Mouse (Mus musculus) midbrain, embryonic 16.5 days (tissue): ENCODE measurements around the gene M1ap. TPM values are rescaled to one million over a fixed set of nuclear protein-coding genes. Genes with fewer than 3 reads are reported as not detected.

Source experiments
- ATAC-seq: fragments of 200-750 bp; cut with Nextera tagmentation; 2 replicates; pipeline ENCODE4 v1.8.0; 2017; ENCODE audit warnings: moderate TSS enrichment
- H3K27ac ChIP-seq: fragments of 300-500 bp; sonication (generic); 2 replicates; pipeline ENCODE4 v1.5.1; 2014; ENCODE audit warnings: mild to moderate bottlenecking, low read length, mixed read lengths
- H3K27me3 ChIP-seq: fragments of 300-500 bp; sonication (generic); 2 replicates; pipeline ENCODE4 v1.6.1; 2014; ENCODE audit warnings: low read depth, low read length, mixed read lengths; ENCODE audit not compliant: control insufficient read depth, insufficient read depth
- H3K36me3 ChIP-seq: fragments of 300-500 bp; sonication (generic); 2 replicates; pipeline ENCODE4 v1.6.1; 2014; ENCODE audit warnings: mild to moderate bottlenecking, low read length, moderate library complexity, mixed read lengths; ENCODE audit not compliant: control insufficient read depth, insufficient read depth
- H3K4me1 ChIP-seq: fragments of 300-500 bp; sonication (generic); 2 replicates; pipeline ENCODE4 v1.6.1; 2014; ENCODE audit warnings: mild to moderate bottlenecking, low read length, mixed read lengths; ENCODE audit not compliant: control insufficient read depth, insufficient read depth
- H3K4me2 ChIP-seq: fragments of 300-500 bp; sonication (generic); 2 replicates; pipeline ENCODE4 v1.6.1; 2014; ENCODE audit warnings: mild to moderate bottlenecking, low read length, mixed read lengths
- H3K4me3 ChIP-seq: fragments of 300-500 bp; sonication (generic); 2 replicates; pipeline ENCODE4 v1.5.1; 2014; ENCODE audit warnings: low read depth, mild to moderate bottlenecking, low read length, moderate library complexity, mixed read lengths
- H3K9ac ChIP-seq: fragments of 300-500 bp; sonication (generic); 2 replicates; pipeline ENCODE4 v1.6.1; 2014; ENCODE audit warnings: low read depth, low read length, mixed read lengths
- H3K9me3 ChIP-seq: fragments of 300-500 bp; sonication (generic); replicated peaks from 2 replicates; pipeline ENCODE4 v1.6.1; 2014; ENCODE audit warnings: mild to moderate bottlenecking, low read length, mixed read lengths; ENCODE audit not compliant: control insufficient read depth, poor library complexity, severe bottlenecking
- WGBS: fragments of 180-500 bp; shearing (Covaris S2); extraction: QIAGEN DNeasy Blood & Tissue Kit; methylation state at CpG from one replicate; pipeline ENCODE4 v1.1.7; 2014; 5-methylcytosine and 5-hydroxymethylcytosine counted together
- polyA plus RNA-seq: library from polyadenylated mRNA; unstranded; fragments of >200 nt; fragmentation: Nextera tagmentation; extraction: Ambion mirVana; gene quantifications from 2 replicates; pipeline ENCODE4 v1.2.1, GENCODE M21; 2015

The M1ap gene
- polyA plus RNA-seq: not detected in 2 replicates

GRCm38 (mm10) chr6:82946651-82947050 lies at the start of gene M1ap:
M1ap (plus strand) TSS chr6:82946902.
- no peak within 1 kb of the TSS for H3K4me3 ChIP-seq

GRCm38 (mm10) chr6:82897311-82897710 lies 49.4 kb upstream of the M1ap start:
- Histone ChIP-seq H3K4me3 (no peak overlapping the region), H3K4me1 (no peaks in the 10 kb centered on the region), H3K27me3 (no peaks in the 10 kb centered on the region), H3K4me2 (no peak overlapping the region), H3K27ac (no peak overlapping the region), H3K9me3 (no peaks in the 10 kb centered on the region), H3K9ac (no peak overlapping the region), H3K36me3 (no peaks in the 10 kb centered on the region)
- no peak for ATAC-seq
- 30% methylated on average over 3 of the region's 3 CpGs for whole genome bisulfite sequencing

More at GRCm38 (mm10) chr6:82946651-82947050, at the start of gene M1ap:
- Histone ChIP-seq H3K9ac (no peak within 1 kb of the TSS), H3K4me2 (no peak within 1 kb of the TSS), H3K27ac (no peak within 1 kb of the TSS), H3K4me1 (no peaks in the 10 kb centered on the region), H3K9me3 (no peaks in the 10 kb centered on the region), H3K27me3 (no peaks in the 10 kb centered on the region), H3K36me3 (no peaks in the 10 kb centered on the region)
- 64% methylated on average over 14 of the region's 14 CpGs for WGBS
- ATAC-seq: no peak

- 90% methylated on average over 4 of the region's 4 CpGs for WGBS
- Histone ChIP-seq H3K9me3 (no peaks in the 10 kb centered on the region), H3K4me2 (no peak overlapping the region), H3K4me3 (no peak overlapping the region), H3K27ac (no peak overlapping the region), H3K9ac (no peak overlapping the region), H3K36me3 (no peaks in the 10 kb centered on the region), H3K4me1 (no peaks in the 10 kb centered on the region), H3K27me3 (no peaks in the 10 kb centered on the region)
- ATAC-seq: no peak
Observed at GRCm38 (mm10) chr6:82898227-82898626, 48.5 kb upstream of the M1ap start.

GRCm38 (mm10) chr6:82898745-82899144 lies 48.0 kb upstream of the M1ap start:
- H3K4me2 ChIP-seq: no peak overlapping the region
- no peak overlapping the region for H3K27ac ChIP-seq
- H3K9me3 ChIP-seq: no peaks in the 10 kb centered on the region
- no peak for ATAC-seq
- no peaks in the 10 kb centered on the region for H3K4me1 ChIP-seq
- H3K27me3 ChIP-seq: no peaks in the 10 kb centered on the region
- H3K36me3 ChIP-seq: no peaks in the 10 kb centered on the region
- H3K9ac ChIP-seq: no peak overlapping the region
- 66% methylated on average over 4 of the region's 4 CpGs for WGBS
- no peak overlapping the region for H3K4me3 ChIP-seq

GRCm38 (mm10) chr6:82902559-82902958 lies 44.1 kb upstream of the M1ap start:
- Histone ChIP-seq H3K36me3 (no peaks in the 10 kb centered on the region), H3K9me3 (no peaks in the 10 kb centered on the region), H3K4me3 (no peak overlapping the region), H3K27me3 (no peaks in the 10 kb centered on the region), H3K27ac (no peak overlapping the region), H3K4me2 (no peak overlapping the region), H3K9ac (no peak overlapping the region), H3K4me1 (no peaks in the 10 kb centered on the region)
- 83% methylated on average over 8 of the region's 8 CpGs for WGBS
- ATAC-seq: no peak

- Histone ChIP-seq H3K9ac (no peak overlapping the region), H3K9me3 (no peaks in the 10 kb centered on the region), H3K36me3 (peaks cover 3% of the 10 kb centered on the region; the same call in 1 of the 2 replicates), H3K27me3 (no peaks in the 10 kb centered on the region), H3K4me1 (no peaks in the 10 kb centered on the region), H3K4me2 (no peak overlapping the region), H3K4me3 (no peak overlapping the region), H3K27ac (no peak overlapping the region)
- 90% methylated on average over 3 of the region's 3 CpGs for WGBS
- ATAC-seq: no peak
Observed at GRCm38 (mm10) chr6:82906985-82907384, 39.7 kb upstream of the M1ap start.

GRCm38 (mm10) chr6:82908034-82908433 lies 38.7 kb upstream of the M1ap start:
- Histone ChIP-seq H3K9ac (no peak overlapping the region), H3K27ac (no peak overlapping the region), H3K4me3 (no peak overlapping the region), H3K9me3 (no peaks in the 10 kb centered on the region), H3K36me3 (peaks cover 9% of the 10 kb centered on the region), H3K4me2 (no peak overlapping the region), H3K4me1 (no peaks in the 10 kb centered on the region), H3K27me3 (no peaks in the 10 kb centered on the region)
- WGBS: 84% methylated on average over 8 of the region's 8 CpGs
- ATAC-seq: no peak

GRCm38 (mm10) chr6:82909136-82909855 lies 37.4 kb upstream of the M1ap start:
- Histone ChIP-seq H3K27ac (no peak overlapping the region), H3K4me1 (no peaks in the 10 kb centered on the region), H3K36me3 (peaks cover 18% of the 10 kb centered on the region), H3K4me2 (no peak overlapping the region), H3K9ac (no peak overlapping the region), H3K9me3 (no peaks in the 10 kb centered on the region), H3K27me3 (no peaks in the 10 kb centered on the region), H3K4me3 (no peak overlapping the region)
- WGBS: 62% methylated on average over 14 of the region's 14 CpGs
- no peak; the same call in 1 of the 2 replicates for ATAC-seq

- WGBS: 92% methylated on average over 5 of the region's 5 CpGs
- Histone ChIP-seq H3K27me3 (no peaks in the 10 kb centered on the region), H3K4me1 (no peaks in the 10 kb centered on the region), H3K36me3 (peaks cover 21% of the 10 kb centered on the region), H3K27ac (no peak overlapping the region), H3K9ac (no peak overlapping the region), H3K4me2 (no peak overlapping the region), H3K9me3 (no peaks in the 10 kb centered on the region), H3K4me3 (no peak overlapping the region)
- ATAC-seq: no peak
Observed at GRCm38 (mm10) chr6:82911303-82911702, 35.4 kb upstream of the M1ap start.
